Mouse (Mus musculus) Patski (cell line): Measurements from ENCODE around the gene Dcaf6. TPM values are rescaled to one million over a fixed set of nuclear protein-coding genes. Genes with fewer than 3 reads are reported as not detected.

Experiments
- ATAC-seq: fragments of 100-300 bp; one replicate; pipeline ENCODE4 v1.8.0; 2021
- CTCF ChIA-PET: fragments of 350-600 bp; sonication (Branson Sonifier 250); formaldehyde crosslinking; loops from one replicate; lab custom pipeline; 2022; ENCODE audit warnings: inconsistent platforms; lab: Charles Lee
- POLR2A ChIA-PET: fragments of 350-600 bp; sonication (Branson Sonifier 250); formaldehyde crosslinking; loops from one replicate; lab custom pipeline; 2022; ENCODE audit warnings: antibody characterized with exemption, inconsistent platforms; lab: Charles Lee
- DNase-seq: peaks from one replicate; pipeline ENCODE4 v3.0.0-alpha.2; 2011; ENCODE audit warnings: low read depth, low spot score
- H3K27me3 ChIP-seq: fragments of 371-371 bp; one replicate; pipeline ENCODE4 v1.5.1; 2021
- CTCF ChIP-seq: fragments of 100-300 bp; IDR thresholded peaks from one replicate; pipeline ENCODE4 v1.5.1; 2021
- in situ Hi-C: fragments of 300-500 bp; cut with MboI; formaldehyde crosslinking; loops from 3 replicates; pipeline ENCODE4 v1.11.1; 2018; ENCODE audit warnings: low pct_unique_long_range_greater_than_20kb, mixed read lengths
- polyA plus RNA-seq: library from polyadenylated mRNA; unstranded; gene quantifications from one replicate; pipeline ENCODE4 v1.2.3, GENCODE M21; 2021

The Dcaf6 gene
- polyA plus RNA-seq, 1 experiment from 2014 or later: 55.8 TPM

DNA sequence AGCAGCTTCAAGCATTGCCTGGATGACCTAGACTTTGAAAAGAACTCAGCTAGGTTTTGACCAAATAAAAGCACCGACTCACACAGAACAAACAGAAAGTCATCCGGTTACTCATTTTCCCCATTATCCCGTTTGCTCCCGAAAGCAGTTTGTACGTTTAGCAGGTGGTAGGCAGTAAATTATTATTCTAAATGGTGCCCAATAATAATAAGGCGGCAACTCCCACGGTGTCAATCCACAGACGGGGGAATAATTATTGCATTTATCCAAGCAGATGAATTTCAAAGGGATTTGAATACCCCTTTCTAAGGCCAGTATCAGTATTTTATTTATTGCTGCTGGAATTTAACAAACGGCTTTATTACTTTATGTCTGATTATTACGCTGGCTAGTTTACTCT is 179.5 kb downstream of the Dcaf6 start:
- ATAC-seq: no peak
- ChIA-PET POLR2A (interaction anchor here (1.0 kb wide), 1 partner anchor 22 kb away, joined by 3 read pairs; no protein-coding TSS in a partner anchor), CTCF (interaction anchor here (1.0 to 2.1 kb wide), 4 partner anchors 14 to 40 kb away, joined by 3 to 5 read pairs (median 4); no protein-coding TSS in a partner anchor)
- DNase-seq: no peak
- no peaks in the 10 kb centered on the region for H3K27me3 ChIP-seq
- no peak for TF ChIP-seq CTCF
- in situ Hi-C loops: no loop called here

Other genes with a start within 250 kb of the Dcaf6 start
- gene Tiprl, start 223.5 kb downstream of the Dcaf6 start, polyA plus RNA-seq: 72.6 TPM
- 13.5 TPM for gene Gpr161, start 164.7 kb downstream of the Dcaf6 start, polyA plus RNA-seq
- gene Mpc2, start 162 bp upstream of the Dcaf6 start, polyA plus RNA-seq: 187 TPM
- 0.15 TPM for gene Adcy10, start 24.7 kb upstream of the Dcaf6 start, polyA plus RNA-seq
- gene Mpzl1, start 174.1 kb upstream of the Dcaf6 start, polyA plus RNA-seq: 35.3 TPM
- gene Rcsd1, start 249.3 kb upstream of the Dcaf6 start, polyA plus RNA-seq: 0.24 TPM